Mouse (Mus musculus) thymus, postnatal 10 days (tissue): ENCODE measurements around the gene Ttc25.
"Not testable (repeated sequence)": the region's sequence is repeated elsewhere in the genome, so short reads cannot be mapped to it uniquely, and the experiment has no call there.

ENCODE experiments used
- DNase-seq, 2 experiments: peaks; one replicate each; pipeline ENCODE4 v3.0.0; 2021; ENCODE audit warnings: low spot score in 2 of 2

The Ttc25 gene

GRCm38 (mm10) chr11:100604321-100605005, 59.1 kb downstream of the Ttc25 start:
- no peak for DNase-seq

GRCm38 (mm10) chr11:100605451-100605850, 60.0 kb downstream of the Ttc25 start:
- no peak for DNase-seq

GRCm38 (mm10) chr11:100607121-100607520, 61.7 kb downstream of the Ttc25 start:
- no peak for DNase-seq

GRCm38 (mm10) chr11:100608796-100609195, 63.4 kb downstream of the Ttc25 start:
- no peak for DNase-seq

GRCm38 (mm10) chr11:100609355-100609996, 64.1 kb downstream of the Ttc25 start:
- no peak for DNase-seq

- DNase-seq, result no peak
Measured at GRCm38 (mm10) chr11:100609997-100610680, 64.7 kb downstream of the Ttc25 start.

GRCm38 (mm10) chr11:100611627-100612026, 66.2 kb downstream of the Ttc25 start:
- no peak for DNase-seq

- DNase-seq, result no peak
Measured at GRCm38 (mm10) chr11:100613241-100613640, 67.8 kb downstream of the Ttc25 start.

GRCm38 (mm10) chr11:100616332-100616731, 70.9 kb downstream of the Ttc25 start:
- no peak for DNase-seq

GRCm38 (mm10) chr11:100616836-100617235, 71.4 kb downstream of the Ttc25 start:
- DNase-seq, result not testable (repeated sequence)

GRCm38 (mm10) chr11:100617480-100617879, 72.1 kb downstream of the Ttc25 start:
- DNase-seq, result no peak

- peak; percentile 73 to 74 for DNase-seq
Measured at GRCm38 (mm10) chr11:100618761-100619484, 73.5 kb downstream of the Ttc25 start, which contains the start of gene Nkiras2. Nkiras2 (plus strand) TSS chr11:100619244.

- DNase-seq, result peak; percentile 95 to 97
Measured at GRCm38 (mm10) chr11:100619485-100619975, 74.1 kb downstream of the Ttc25 start.

- peak; percentile 48 to 51 for DNase-seq
Measured at GRCm38 (mm10) chr11:100619982-100620381, 74.6 kb downstream of the Ttc25 start, which contains the start of gene Dnajc7. Dnajc7 (minus strand) TSS chr11:100620168.
